Mouse (Mus musculus) myocyte (in vitro differentiated cells): ENCODE data around the gene Sptbn2. TPM values are rescaled to one million over a fixed set of nuclear protein-coding genes. Genes with fewer than 3 reads are reported as not detected.

ENCODE experiments used
- H3K27me3 ChIP-seq: one replicate; pipeline ENCODE4 v1.6.1; 2011; ENCODE audit not compliant: control insufficient read depth, insufficient read depth, insufficient read length
- H3K36me3 ChIP-seq: one replicate; pipeline ENCODE4 v1.6.1; 2011; ENCODE audit not compliant: control insufficient read depth, insufficient read depth
- H3K4me2 ChIP-seq: one replicate; pipeline ENCODE4 v1.6.1; 2011; ENCODE audit warnings: low read depth, control low read depth
- H3K4me3 ChIP-seq: one replicate; pipeline ENCODE4 v1.5.1; 2011; ENCODE audit warnings: mild to moderate bottlenecking, control low read depth, moderate library complexity
- H3K79me2 ChIP-seq: one replicate; pipeline ENCODE4 v1.6.1; 2011; ENCODE audit not compliant: control insufficient read depth, insufficient read depth
- H3ac ChIP-seq: one replicate; pipeline ENCODE4 v1.6.1; 2011; ENCODE audit not compliant: control insufficient read depth, insufficient read length
- CEBPB ChIP-seq: IDR thresholded peaks from 2 replicates; pipeline ENCODE4 v1.6.1; 2011; ENCODE audit warnings: mild to moderate bottlenecking, moderate library complexity; ENCODE audit not compliant: poor library complexity, insufficient read depth, severe bottlenecking
- E2F4 ChIP-seq: IDR thresholded peaks from one replicate; pipeline ENCODE4 v1.6.1; 2011; ENCODE audit warnings: mild to moderate bottlenecking, control low read depth, moderate library complexity; ENCODE audit not compliant: insufficient read depth
- MAX ChIP-seq: IDR thresholded peaks from one replicate; pipeline ENCODE4 v1.6.1; 2011; ENCODE audit warnings: low read depth, mild to moderate bottlenecking, control low read depth
- MYOD1 ChIP-seq, 3 experiments: IDR thresholded peaks; one replicate each; pipeline ENCODE4 v1.6.1; 2011; ENCODE audit warnings: control low read depth in 2 of 3, low read depth in 2 of 3, mild to moderate bottlenecking in 2 of 3, moderate library complexity in 1 of 3; ENCODE audit not compliant: insufficient read length in 2 of 3, control insufficient read depth in 1 of 3
- MYOG ChIP-seq, 3 experiments: IDR thresholded peaks; one replicate each; pipeline ENCODE4 v1.6.1; 2011; ENCODE audit warnings: control low read depth in 2 of 3, low read depth in 2 of 3, mild to moderate bottlenecking in 2 of 3; ENCODE audit not compliant: insufficient read length in 2 of 3, control insufficient read depth in 1 of 3, insufficient read depth in 1 of 3
- POLR2A ChIP-seq: IDR thresholded peaks from one replicate; pipeline ENCODE4 v1.6.1; 2011; ENCODE audit warnings: low read depth, mild to moderate bottlenecking, control low read depth, moderate library complexity; ENCODE audit not compliant: insufficient read length
- POLR2AphosphoS2 ChIP-seq: IDR thresholded peaks from one replicate; pipeline ENCODE4 v1.6.1; 2011; ENCODE audit warnings: low read depth, control low read depth; ENCODE audit not compliant: insufficient read length
- REST ChIP-seq: IDR thresholded peaks from one replicate; pipeline ENCODE4 v1.6.1; 2011; ENCODE audit warnings: mild to moderate bottlenecking, control low read depth, moderate library complexity; ENCODE audit not compliant: insufficient read depth, insufficient read length
- SRF ChIP-seq: IDR thresholded peaks from one replicate; pipeline ENCODE4 v1.6.1; 2011; ENCODE audit warnings: low read depth; ENCODE audit not compliant: control insufficient read depth, insufficient read length
- TCF12 ChIP-seq: IDR thresholded peaks from one replicate; pipeline ENCODE4 v1.6.1; 2011; ENCODE audit warnings: mild to moderate bottlenecking, control low read depth; ENCODE audit not compliant: poor library complexity, insufficient read depth, severe bottlenecking
- TCF3 ChIP-seq: IDR thresholded peaks from one replicate; pipeline ENCODE4 v1.6.1; 2011; ENCODE audit warnings: low read depth, control low read depth; ENCODE audit not compliant: insufficient read length
- USF1 ChIP-seq: IDR thresholded peaks from one replicate; pipeline ENCODE4 v1.6.1; 2011; ENCODE audit warnings: low read depth, mild to moderate bottlenecking, control low read depth, moderate library complexity
- polyA plus RNA-seq: library from polyadenylated mRNA; unstranded; fragments of >200 nt; fragmentation: generic; extraction: Trizol; gene quantifications from one replicate; pipeline ENCODE4 v1.2.1, GENCODE M21; 2012; ENCODE audit warnings: missing spikeins

Gene Sptbn2
- polyA plus RNA-seq, 1 experiment = 0.56 TPM

DNA sequence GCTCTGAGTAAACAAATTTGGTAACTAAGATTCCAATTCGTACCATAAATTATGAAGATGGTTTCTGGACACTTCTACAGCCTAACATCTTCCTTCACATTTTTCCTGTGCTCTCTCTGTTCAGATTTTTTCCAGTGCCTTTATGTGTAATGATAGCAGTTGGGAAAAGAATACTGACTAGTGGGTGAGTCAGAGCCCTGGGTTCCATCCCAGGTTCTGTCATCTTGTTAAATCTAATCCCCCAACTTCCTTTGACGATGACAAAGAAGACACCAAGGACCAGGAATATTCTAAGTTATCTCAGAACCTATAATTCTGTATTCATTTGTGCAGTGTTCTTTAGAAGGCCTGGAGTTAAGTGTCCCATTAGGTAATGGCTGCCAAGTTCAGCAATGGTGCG is 13.8 kb upstream of the Sptbn2 start:
- Histone ChIP-seq H3K27me3 (no peaks in the 10 kb centered on the region), H3K4me3 (no peak overlapping the region), H3ac (no peak overlapping the region), H3K36me3 (no peaks in the 10 kb centered on the region), H3K79me2 (no peaks in the 10 kb centered on the region), H3K4me2 (peak overlapping the region; percentile 89)
- no peak for TF ChIP-seq MYOG (IDR thresholded peaks at IDR 0.05; ENCODE audit: control insufficient read depth in 1 of 3, insufficient read depth in 1 of 3, insufficient read length in 2 of 3, low read depth in 2 of 3)
- no peak for TF ChIP-seq MYOD1 (IDR thresholded peaks at IDR 0.05; ENCODE audit: control insufficient read depth in 1 of 3, insufficient read length in 2 of 3, low read depth in 2 of 3)
- TF ChIP-seq POLR2A = no peak
- no peak for TF ChIP-seq USF1
- TF ChIP-seq TCF12 = no peak
- no peak for TF ChIP-seq E2F4
- TF ChIP-seq CEBPB = no peak

DNA sequence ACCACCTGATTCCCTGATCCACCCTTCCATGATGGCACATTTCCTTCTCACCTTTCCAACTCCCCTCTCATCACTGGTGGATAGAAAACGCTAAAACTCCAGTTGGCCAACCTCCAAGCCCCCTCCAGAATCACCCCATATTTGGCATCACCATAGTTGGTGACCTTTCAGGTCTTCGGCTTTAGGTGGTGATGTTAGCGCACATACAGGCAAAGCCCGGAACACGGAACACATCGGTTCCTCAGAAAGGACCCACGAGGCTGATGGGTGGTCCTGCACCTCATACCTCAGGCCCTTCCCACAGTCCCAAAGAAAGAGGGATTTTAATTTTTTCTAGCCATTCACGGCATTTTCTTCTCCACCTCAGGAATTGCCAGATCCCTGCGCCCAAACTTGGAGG is 13.2 kb upstream of the Sptbn2 start:
- TF ChIP-seq MYOD1 (IDR thresholded peaks at IDR 0.05; ENCODE audit: control insufficient read depth in 1 of 3, insufficient read length in 2 of 3, low read depth in 2 of 3) (no peak), SRF (no peak), MAX (no peak), POLR2A (no peak), MYOG (IDR thresholded peaks at IDR 0.05; ENCODE audit: control insufficient read depth in 1 of 3, insufficient read depth in 1 of 3, insufficient read length in 2 of 3, low read depth in 2 of 3) (no peak), POLR2AphosphoS2 (no peak), REST (no peak), TCF12 (no peak), CEBPB (no peak), E2F4 (no peak), TCF3 (no peak), USF1 (no peak)
- Histone ChIP-seq H3K36me3 (no peaks in the 10 kb centered on the region), H3ac (no peak overlapping the region), H3K4me2 (peak overlapping the region; percentile 89), H3K79me2 (no peaks in the 10 kb centered on the region), H3K27me3 (no peaks in the 10 kb centered on the region), H3K4me3 (peak overlapping the region; percentile 22)

DNA sequence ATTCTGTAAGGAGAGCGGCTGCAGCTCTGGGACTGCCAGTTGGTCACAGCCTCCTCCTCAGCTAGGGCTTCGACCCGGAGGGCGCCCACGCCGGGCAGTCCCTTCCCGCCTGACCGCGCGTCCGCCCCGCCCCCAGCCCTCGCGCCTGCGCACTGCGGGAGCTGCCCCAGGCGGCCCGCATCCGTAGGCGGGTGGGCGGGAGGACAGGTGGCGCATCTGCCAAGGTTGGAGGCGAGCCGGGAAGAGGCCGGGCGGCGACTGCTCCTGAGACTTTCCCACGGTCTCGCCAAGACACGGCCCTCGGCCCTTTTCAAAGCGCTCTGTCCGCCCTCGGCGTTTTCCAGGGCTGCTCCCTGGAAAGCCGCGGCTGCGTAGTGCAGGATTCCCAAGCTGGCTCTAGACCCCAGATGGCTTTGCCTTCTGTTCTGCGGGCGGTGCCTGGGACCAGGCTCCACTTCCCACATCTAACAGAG is 12.7 kb upstream of the Sptbn2 start, which contains the start of gene Gm960:
Gm960 (minus strand) TSS at position 464 of the 473 bp plus-strand sequence.
- H3K79me2 ChIP-seq = no peaks in the 10 kb centered on the region
- H3K4me3 ChIP-seq = peak within 1 kb of the TSS; percentile 22
- no peak for TF ChIP-seq REST
- no peak for TF ChIP-seq CEBPB
- peak; percentile 61 for TF ChIP-seq POLR2A
- TF ChIP-seq MAX = no peak
- no peak for TF ChIP-seq TCF12
- peak in 2 of 3 experiments; percentile 70 to 72 for TF ChIP-seq MYOG (IDR thresholded peaks at IDR 0.05; ENCODE audit: control insufficient read depth in 1 of 3, insufficient read depth in 1 of 3, insufficient read length in 2 of 3, low read depth in 2 of 3)
- TF ChIP-seq TCF3 = no peak
- TF ChIP-seq MYOD1 (IDR thresholded peaks at IDR 0.05; ENCODE audit: control insufficient read depth in 1 of 3, insufficient read length in 2 of 3, low read depth in 2 of 3) = peak in 2 of 3 experiments; percentile 82 to 93
- no peak for TF ChIP-seq USF1
- no peak for TF ChIP-seq SRF
- TF ChIP-seq E2F4 = no peak
- TF ChIP-seq POLR2AphosphoS2 = peak; percentile 45
- no peaks in the 10 kb centered on the region for H3K27me3 ChIP-seq
- no peak within 1 kb of the TSS for H3ac ChIP-seq
- no peaks in the 10 kb centered on the region for H3K36me3 ChIP-seq
- H3K4me2 ChIP-seq = peak within 1 kb of the TSS; percentile 89

DNA sequence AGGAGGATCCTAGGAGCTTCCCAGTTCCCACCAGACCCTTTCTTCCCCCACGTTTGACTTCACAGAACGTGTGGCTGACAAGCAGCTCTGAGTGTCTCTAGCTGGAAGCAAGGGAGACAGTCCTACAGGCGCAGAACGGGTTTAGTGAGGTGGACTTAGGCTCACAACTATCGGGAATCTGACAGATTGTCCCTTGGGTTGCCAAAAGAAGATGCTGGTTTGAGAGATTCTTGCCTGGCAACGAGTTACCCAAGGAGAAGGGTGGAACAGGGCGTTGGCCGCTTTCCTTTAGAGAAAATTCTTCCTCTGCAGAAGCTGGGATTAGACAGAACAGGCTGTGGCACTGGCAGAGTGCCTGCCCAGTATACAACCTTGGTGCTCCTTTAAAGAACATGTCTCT is 12.1 kb upstream of the Sptbn2 start:
- Histone ChIP-seq H3K27me3 (no peaks in the 10 kb centered on the region), H3K36me3 (no peaks in the 10 kb centered on the region), H3K4me2 (peak overlapping the region; percentile 89), H3ac (no peak overlapping the region), H3K4me3 (peak overlapping the region; percentile 22), H3K79me2 (no peaks in the 10 kb centered on the region)
- TF ChIP-seq USF1 (no peak), CEBPB (no peak), REST (no peak), TCF12 (no peak), TCF3 (no peak), POLR2A (no peak), E2F4 (no peak), POLR2AphosphoS2 (no peak), MYOG (IDR thresholded peaks at IDR 0.05; ENCODE audit: control insufficient read depth in 1 of 3, insufficient read depth in 1 of 3, insufficient read length in 2 of 3, low read depth in 2 of 3) (no peak), SRF (no peak), MAX (no peak), MYOD1 (IDR thresholded peaks at IDR 0.05; ENCODE audit: control insufficient read depth in 1 of 3, insufficient read length in 2 of 3, low read depth in 2 of 3) (no peak)

DNA sequence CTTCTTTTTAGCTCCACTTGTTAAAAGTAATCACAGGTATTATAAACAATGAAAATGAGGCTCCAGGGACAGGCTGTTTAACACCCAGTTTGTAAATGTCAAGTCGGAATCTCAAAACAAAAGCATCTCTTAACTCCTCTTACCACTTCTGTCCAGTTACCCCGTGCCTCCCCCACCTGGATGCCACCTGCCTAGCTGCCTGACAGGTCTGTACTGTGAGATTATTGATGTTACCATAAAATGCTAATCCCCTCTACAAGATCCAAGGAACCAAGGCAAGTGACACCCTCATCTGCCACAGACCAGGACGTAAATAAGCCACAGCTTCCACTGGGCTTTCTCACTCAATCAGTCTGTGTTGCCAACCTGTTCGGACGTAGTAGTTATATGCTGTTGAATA is 11.1 kb upstream of the Sptbn2 start:
- TF ChIP-seq TCF3 (no peak), E2F4 (no peak), TCF12 (no peak), CEBPB (no peak), USF1 (no peak)
- Histone ChIP-seq H3K4me2 (no peak overlapping the region), H3ac (no peak overlapping the region), H3K79me2 (no peaks in the 10 kb centered on the region), H3K27me3 (no peaks in the 10 kb centered on the region), H3K4me3 (no peak overlapping the region), H3K36me3 (no peaks in the 10 kb centered on the region)
